Mouse (Mus musculus): ENCODE data around the gene Kitl.

DNA sequence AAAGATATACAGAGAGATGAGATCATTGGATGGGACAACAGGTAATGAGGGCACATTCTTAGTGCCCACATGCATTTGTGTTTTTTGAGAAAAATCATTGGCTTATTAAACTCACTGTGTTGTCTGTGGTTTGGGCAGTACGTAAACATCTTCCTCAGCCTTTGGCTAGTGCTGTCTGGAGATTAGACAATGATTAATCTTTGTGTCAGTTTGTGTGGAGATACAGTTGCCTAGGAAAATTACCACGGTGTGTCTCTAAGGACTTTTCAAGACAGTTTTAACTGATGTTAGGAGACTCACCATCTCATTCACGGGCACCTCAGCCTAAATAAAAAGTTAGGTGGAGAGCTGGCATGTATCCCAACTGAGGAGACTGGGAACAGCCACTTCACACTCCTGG is 85.7 kb downstream of the Kitl start:
- TF ChIP-seq CTCF (conservative IDR thresholded peaks at IDR 0.05; ENCODE audit: low read length) (no peak), NANOG (IDR thresholded peaks at IDR 0.05; ENCODE audit: borderline replicate concordance, low read length) (no peak)
